Mouse (Mus musculus) retina, postnatal 1 day (tissue): ENCODE measurements at regions not wholly inside any gene's neighbourhood (a gene's known extent, or its start where the extent isn't known, plus 50 kb on each side); places are given as distances from the start of the nearest gene placed in this dataset.

Experiments used
- DNase-seq: peaks from one replicate; pipeline ENCODE4 v3.0.0-alpha.2; 2012

GRCm38 (mm10) chr3:66646251-66646650 is 334.9 kb upstream of the Rsrc1 start:
- DNase-seq = no peak

- no peak for DNase-seq
These were observed 331.9 kb upstream of the Rsrc1 start for GRCm38 (mm10) chr3:66649271-66649670.

DNA sequence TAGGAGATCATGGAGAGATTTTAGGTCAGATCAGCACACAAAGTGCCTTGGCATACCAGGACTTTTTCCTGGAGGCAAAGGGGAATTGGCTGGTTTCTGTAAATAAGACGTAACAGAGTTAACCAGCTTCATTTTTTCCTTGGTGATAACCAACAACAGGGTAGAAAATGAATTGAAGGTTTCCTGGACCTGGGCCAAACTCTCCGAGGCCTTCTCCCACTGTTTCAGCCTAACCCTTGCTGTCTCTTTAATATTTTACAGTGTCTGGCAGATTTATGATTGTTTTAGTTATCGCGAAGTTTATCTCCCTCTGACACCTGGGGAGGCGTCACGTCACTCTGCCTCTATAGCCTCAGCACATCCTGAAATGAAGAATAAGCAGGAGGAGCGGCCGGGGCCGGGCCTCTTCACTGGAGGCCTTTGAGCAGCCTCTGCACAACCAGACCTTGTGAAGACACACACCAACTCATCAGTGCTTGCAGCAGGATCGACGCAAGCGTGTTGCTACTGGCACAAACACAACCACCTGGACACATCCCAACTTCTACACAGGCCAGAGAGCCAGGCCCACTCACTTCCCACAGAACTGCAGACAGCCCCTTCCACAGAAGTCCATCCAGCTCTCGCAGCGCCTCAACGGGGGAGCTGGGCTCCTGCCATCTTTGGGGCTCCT is 331.0 kb upstream of the Rsrc1 start:
- no peak for DNase-seq

- no peak for DNase-seq
These were observed 330.3 kb upstream of the Rsrc1 start for GRCm38 (mm10) chr3:66650749-66651472.

- DNase-seq = no peak
These were observed 328.9 kb upstream of the Rsrc1 start for GRCm38 (mm10) chr3:66652139-66652846.

DNA sequence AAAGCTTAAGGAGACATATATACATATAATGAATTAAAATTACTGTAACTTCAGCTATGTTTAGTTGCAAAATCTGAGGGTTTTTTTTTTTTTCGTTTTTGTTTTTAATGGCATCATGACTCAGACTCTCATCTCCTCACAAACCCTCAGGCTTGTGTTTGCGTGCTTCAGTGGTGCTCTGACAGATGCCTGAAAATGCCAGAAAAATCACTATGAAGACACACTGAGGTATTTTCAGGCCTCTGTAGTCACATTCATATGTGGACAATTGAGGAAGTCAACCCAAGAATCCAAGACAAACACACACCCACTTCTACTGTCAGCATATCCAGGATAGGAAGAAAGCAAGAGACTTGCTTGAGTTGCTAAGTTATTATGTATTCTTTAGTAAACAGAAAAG is 327.2 kb upstream of the Rsrc1 start:
- peak; percentile 4 for DNase-seq

DNA sequence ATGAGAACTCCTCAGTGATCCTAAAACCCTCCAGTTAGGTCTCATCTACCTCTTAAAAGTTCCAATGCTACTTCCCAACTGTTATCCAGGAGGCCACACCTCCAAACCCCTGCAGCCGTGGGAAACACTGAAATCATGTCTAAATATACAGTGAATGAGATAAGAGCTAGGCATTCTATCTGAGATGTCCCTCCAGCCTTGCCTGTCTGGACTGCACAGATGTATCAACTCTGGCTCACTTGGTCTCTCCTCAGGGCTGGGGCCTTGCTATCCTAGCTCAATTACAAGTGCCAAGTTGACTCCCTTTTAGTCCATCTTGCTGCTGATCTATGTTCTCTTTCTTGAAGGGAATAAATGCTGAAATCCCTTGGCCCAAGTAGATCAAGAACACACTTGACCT is 326.3 kb upstream of the Rsrc1 start:
- no peak for DNase-seq

DNA sequence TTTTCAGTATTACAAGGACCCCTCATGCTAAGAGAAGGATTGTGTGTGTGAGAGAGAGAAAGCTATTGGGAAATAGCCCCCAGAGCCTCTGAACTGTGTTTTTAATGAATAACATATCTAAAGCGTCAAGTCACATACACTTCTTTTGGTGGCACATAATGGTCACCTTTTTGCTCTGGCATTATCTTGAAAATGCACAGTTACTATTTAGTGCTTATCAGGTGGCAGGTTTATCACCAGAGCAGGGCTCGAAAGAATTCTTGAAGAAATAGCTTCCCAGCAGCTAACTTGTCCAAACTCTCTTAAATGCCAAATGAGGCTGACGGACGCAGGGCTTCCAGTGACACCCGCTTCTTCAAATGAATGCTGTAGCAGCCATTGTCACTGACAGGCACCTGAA is 324.7 kb upstream of the Rsrc1 start:
- DNase-seq = no peak

DNA sequence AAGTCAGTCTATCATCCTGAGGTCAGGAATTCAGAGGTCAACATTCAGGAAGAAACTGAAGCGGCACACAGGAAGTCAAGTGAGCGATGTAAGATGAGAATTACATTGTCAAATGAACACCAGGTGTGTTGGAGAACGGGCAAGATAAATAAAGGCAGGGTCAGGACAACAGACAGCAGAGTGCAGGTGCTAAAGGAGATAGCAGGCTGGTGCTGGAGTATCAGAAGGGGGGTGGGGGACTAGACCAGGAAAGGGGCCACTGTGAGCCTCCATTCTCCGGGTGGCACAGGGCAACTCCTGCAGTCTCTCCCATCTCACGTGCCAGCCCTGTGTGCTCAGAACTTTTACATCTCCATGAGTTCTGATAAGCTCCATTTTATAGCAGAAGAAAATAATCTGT is 320.6 kb upstream of the Rsrc1 start:
- no peak for DNase-seq

GRCm38 (mm10) chr3:66661826-66662618 is 319.2 kb upstream of the Rsrc1 start:
- no peak for DNase-seq

DNA sequence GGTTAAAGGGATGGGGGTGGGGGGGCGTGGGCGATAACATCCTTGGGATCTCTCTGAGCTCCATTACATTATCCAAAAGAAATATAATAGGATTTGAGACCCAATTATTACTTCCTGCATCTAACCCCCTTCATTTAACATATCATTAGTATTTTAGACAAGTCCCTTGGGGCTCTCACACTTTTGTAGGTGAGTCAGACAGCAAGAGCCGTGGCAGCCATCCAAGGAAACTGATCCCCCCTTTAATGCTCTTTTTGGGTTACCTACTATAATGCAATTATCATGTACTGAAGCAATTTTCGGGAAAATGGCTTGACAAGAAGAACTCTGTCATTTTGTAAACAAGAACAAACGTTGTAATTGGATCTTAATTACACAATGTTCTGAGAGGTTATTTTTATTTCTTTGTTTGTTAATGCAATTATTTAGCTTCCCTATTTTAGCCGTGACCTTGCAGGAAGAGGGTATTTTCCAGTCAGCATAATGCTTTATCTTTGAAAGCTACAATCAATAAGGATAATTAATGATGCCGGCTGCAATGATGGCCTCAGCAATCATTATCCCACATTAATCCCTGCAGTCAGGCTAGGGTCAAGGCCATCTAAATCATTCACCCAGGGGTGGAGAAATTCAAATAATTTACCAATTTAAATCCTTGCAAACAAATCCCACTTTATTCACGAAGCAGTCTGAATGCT is 297.5 kb upstream of the Rsrc1 start:
- DNase-seq = no peak

DNA sequence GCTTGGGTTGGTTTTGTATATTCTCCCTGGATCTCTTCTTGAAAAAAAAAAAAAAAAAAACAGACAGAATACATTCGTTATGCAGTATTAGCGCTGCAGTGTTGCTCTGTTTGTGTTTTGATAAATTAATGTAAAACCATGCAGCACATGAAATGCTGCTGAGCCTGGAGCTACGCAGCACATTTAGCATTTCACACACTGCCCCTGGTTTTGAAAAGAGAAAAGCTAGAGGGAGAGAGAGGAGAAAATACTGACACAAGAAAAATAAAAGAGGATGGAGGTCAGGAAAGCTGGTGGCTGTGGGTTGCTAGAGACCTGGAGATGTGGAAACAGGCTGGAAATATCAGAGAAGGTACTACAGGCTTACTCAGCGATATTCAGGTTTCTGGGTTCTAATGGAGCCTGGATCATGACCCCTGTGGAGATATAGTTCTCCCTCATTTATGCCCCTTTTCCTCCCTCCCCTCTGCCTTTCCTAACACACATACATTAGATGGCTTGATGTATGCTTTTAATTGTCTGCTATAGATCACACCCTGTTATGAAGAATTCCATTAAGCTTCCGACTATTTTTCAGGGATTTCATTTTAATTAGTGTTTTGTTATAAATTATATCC is 296.8 kb upstream of the Rsrc1 start:
- no peak for DNase-seq

DNA sequence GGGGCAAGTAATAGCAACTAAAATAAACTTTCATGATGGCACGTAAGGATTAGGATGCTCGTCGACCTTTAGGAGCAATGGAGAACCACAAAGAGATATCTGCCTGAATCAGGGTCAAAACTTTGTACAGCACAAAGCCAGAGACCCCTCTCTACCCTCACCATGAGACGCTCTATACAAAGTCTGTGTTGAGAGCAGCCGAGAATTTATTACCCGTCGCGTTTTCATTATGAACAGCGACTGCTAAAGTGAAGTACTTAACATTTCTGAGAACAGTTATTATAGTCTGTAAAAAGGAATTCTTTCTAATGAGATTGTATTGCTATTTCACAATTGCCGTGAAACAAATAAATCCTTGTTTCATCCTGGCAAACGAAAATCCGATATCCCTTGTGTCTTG is 296.1 kb upstream of the Rsrc1 start:
- no peak for DNase-seq

DNA sequence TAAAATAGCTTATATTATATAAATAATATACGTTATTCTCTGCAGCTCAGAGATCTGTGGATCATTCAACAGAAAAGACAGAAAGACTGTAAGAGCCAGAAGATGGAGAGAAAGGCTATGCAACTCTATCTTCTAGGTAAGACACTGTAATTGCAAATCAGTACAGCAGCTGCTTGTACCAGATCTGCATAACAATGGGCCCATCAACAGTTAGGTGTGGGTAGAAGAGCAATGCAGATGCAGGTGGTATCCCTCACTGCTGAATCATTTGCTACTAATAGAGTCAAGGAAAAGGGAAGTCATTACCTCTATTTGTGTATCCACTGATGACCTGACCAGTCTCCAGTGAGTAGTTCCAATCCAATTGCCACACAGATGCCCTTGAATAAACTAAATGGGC is 294.1 kb upstream of the Rsrc1 start:
- DNase-seq = no peak

- DNase-seq = no peak
These were observed 290.2 kb upstream of the Rsrc1 start for GRCm38 (mm10) chr3:66690906-66691522.

GRCm38 (mm10) chr3:66695125-66695524 is 286.1 kb upstream of the Rsrc1 start:
- no peak for DNase-seq

DNA sequence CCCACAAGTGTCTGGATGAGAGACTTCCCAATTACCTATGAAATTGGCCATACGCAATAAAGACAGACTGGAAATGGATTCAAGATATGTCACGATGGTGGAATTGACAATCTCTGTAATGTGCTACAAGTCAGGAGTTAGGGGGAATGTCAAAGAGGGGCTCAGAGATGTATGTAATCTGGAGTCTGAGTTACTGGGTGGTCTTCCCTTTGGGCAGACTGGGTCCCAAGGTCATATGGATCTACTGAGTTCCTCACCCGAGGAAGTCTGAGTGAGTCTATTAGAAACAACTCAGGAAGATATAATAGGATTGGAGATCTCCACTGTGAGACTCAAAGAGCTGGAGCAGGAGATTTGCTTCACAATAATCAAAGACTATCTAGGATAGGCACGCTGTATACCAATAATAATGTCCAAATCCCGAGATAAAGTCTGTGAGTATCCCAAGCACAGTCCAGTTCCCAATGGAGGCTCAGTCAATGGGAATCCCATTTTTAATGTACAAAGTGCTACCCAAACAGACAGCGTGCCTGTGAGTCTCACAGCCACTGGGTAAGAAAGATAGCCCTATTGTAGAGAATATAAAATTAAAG is 285.4 kb upstream of the Rsrc1 start:
- no peak for DNase-seq

DNA sequence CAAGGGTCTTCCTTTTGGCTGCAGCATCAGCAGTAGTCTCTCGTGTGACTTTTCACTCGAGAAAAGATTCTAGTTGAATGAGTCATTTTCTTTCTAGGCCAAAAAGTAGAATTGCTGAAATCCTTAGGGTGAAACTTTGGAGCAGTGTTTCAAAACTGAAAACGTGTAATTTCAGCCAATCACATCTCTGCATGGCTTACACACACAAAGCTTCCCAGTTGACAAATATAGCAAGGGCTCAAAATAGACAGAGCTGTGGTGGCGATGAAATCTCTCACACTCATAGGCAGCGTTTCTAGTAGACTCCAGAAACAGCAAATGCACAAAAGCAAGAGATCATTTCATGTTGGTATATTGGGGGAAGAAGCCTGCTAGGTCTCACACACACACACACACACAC is 283.1 kb upstream of the Rsrc1 start:
- DNase-seq = no peak

DNA sequence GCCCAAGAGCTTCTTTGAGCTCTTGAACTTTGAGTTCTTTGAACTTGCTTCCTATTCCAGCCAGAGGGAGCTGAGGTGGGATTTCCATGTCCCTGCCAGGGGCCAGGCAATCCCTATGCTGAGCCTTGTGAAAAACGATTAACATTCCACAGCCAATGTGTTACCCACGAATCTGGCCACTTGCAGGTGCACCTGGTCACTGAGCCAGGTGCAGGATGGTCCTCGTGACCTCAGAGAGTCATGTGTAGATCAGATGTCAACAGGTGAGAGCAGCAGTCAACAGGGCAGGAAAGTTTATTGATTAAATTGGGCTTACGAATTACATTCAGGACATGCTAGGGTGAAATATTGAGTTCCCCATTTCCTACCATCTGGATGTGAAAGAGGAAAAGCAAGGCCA is 275.4 kb upstream of the Rsrc1 start:
- no peak for DNase-seq

DNA sequence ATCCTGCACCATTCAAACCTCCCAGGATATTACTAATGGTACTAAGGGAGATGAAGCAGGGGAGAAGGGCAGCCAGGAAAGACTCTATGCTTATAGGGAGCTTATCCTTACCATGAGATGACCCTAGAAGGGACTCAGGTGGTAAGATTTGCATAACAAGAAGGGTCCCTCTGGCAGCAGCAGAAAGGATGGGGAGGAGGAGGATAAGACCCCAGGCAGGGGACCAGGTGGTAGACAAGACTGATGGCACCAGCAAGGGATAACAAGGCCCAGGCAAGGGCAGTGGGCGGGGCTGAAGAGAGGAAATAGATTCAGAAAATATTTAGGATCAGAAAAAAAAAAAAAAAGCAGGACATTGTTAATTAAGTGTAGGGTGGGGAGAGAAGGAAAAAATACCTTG is 245.7 kb upstream of the Rsrc1 start:
- DNase-seq = no peak
